Mouse (Mus musculus) layer of hippocampus, adult 11-12 months (tissue): ENCODE measurements at regions not wholly inside any gene's neighbourhood (a gene's known extent, or its start where the extent isn't known, plus 50 kb on each side); places are given as distances from the start of the nearest gene placed in this dataset.
A peak's percentile ranks its signal among the peaks of the same experiment; 100 is the strongest.
"Not testable (repeated sequence)": the region's sequence is repeated elsewhere in the genome, so short reads cannot be mapped to it uniquely, and the experiment has no call there.

Experiments
- DNase-seq: peaks from one replicate; pipeline ENCODE4 v3.0.0; 2022; ENCODE audit warnings: low spot score

DNA sequence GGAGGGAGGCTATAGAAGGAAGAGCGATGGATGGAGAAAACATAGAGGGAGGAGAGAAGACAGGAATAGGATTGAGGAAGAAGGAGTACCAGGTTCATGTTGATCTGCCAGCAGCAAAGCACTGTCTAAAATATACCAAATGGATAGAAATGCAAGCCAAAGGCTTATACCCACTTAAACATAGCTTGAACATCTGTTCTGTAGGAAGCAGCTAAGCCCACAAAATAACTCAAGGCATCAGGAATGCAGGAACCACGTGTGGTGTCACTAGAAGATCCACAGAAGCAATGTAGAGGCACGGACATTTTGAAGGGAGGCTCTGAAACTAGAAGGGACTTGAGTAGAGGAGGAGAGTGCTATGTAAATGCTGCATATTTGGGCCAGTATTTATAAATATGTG is 78.9 kb downstream of the Smgc start:
- DNase-seq, result no peak

DNA sequence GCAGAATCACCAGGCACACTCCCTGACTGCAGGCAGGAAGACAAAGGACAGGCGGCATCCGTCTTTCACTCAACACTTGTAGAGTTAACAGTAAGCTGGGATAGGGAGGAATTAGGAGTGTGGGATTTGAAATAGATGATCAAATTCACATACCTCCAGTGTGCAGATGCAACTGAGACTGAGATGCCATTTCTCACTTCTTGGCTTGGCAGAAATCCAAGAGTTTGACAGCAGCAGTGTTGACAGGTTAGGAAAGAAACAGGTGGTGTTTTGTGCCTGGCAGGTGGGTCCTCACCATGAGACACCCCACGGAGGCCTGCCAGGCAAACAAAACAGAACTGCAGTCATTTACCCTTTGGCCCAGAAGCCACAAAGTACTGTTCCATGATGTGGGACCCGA is 79.8 kb downstream of the Smgc start:
- DNase-seq, result no peak

DNA sequence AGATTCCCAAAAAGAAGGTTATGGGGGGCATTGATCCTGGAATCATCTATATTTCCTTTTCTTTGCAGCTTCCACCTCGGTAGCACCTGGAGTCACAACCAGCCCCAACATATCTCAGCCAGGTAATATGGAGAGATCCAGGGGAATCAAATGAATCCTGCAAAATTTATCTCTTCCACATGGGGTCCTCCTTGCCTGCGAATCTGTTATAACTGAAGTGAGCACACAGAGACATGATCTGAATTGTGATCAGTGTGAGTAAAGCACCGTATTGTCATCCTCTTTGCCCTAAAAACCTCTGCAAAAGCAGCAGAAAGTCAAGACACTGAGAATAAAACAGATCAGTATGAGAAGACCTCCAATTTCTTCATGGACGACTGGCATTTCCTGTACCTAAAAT is 86.5 kb downstream of the Smgc start:
- DNase-seq, result peak; percentile 5

DNA sequence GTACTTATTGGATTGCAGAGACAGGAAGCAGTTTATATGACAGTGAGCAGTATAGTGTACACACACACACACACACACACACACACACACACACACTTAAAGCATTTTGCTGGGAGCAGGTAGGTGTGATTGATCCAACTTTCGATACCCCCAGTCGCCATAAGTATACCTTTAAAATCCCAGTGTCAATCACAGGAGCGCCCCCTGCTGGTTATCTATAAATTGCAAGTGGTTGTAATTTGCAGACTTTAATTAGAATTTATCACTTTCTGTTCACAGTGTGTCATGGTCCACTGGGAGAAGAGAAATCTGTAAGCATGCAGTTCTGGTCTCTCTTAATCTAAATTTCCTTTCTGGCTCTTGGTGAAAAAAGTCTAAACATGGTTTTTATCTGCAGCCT is 89.4 kb downstream of the Smgc start:
- peak; percentile 7 for DNase-seq

DNA sequence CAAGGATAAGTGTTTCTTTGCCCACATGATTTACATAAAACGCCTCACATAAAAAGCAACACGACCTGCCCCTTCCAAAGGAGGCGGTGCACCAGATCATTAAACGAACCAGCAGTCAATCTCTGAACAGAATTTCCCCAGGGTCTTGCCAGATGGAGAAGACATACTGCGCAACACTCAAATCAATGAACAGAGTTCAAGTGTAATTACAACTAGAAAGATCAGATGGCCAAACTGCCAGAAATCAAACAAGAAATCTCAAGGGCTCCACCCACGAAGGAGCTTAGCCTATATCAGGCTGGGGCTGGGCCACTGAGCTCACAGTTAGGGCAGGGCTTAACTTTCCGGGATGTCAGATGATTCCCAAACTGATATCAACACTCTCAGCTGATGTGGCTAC is 90.4 kb downstream of the Smgc start:
- DNase-seq, result no peak

GRCm38 (mm10) chr15:91957273-91957672 is 93.7 kb upstream of the Cntn1 start:
- DNase-seq, result no peak

- DNase-seq, result peak; percentile 12
Observed at GRCm38 (mm10) chr15:91965172-91965571, 85.8 kb upstream of the Cntn1 start.

- peak; percentile 82 for DNase-seq
Observed at GRCm38 (mm10) chr15:91969378-91969777, 81.6 kb upstream of the Cntn1 start.

DNA sequence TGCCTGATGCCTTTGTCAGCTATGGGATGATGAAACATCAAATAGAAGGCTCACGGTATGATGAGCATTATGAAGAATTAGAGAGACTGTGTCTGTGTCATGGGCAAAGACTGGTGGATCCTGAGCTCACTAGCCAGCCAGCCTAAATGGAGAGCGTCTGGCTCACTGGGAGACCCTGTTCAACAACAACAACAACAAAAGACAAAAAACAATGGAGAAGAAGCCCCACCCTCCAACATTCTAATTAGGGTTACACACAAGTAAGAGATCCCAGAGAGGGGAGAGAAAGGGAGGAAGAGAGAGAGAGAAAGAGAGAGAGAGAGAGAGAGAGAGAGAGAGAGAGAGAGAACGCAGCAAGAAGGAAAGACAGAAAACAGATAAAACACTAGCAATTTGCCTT is 79.6 kb upstream of the Cntn1 start:
- DNase-seq, result no peak

GRCm38 (mm10) chr15:91971846-91972245 is 79.1 kb upstream of the Cntn1 start:
- no peak for DNase-seq

GRCm38 (mm10) chr15:91975606-91976005 is 75.4 kb upstream of the Cntn1 start:
- no peak for DNase-seq

DNA sequence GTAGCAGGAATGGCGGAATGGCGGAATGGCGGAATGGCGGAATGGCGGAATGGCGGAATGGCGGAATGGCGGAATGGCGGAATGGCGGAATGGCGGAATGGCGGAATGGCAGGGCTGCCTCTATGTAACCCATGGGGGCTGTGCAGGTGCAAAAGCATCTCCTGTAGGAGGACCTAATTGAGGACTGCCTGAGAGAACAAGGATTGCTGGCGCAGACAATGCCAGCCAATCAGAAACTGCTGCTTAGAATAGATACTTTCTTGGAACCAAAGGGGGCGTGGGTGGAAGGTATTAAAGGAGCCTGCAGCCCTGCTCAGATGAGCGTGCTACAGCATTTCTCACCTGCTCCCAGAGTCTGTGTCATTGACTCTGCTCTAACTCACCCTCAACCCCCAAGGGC is 67.8 kb upstream of the Cntn1 start:
- not testable (repeated sequence) for DNase-seq

DNA sequence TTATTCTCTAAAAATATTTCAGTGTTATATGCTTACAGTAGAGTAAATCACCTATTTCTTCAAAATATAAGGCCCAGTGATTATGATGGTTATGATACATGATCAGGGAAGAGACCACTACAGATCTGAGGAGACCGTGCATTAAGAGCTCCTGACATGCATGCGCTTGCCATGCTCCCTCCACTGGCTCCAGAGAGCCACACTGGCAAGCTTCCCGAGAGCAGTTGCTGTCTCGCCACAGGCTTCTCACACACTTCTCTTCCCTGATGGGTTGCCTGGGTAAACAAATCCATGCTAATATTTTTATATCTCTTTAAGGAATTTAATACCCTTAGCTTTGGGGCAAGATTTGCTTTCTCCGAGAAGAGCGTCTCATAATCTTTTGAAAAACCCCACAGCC is 50.9 kb upstream of the Cntn1 start:
- no peak for DNase-seq
